ENCODE assay signal across 24 mouse cellular contexts in the genomic region with DNA sequence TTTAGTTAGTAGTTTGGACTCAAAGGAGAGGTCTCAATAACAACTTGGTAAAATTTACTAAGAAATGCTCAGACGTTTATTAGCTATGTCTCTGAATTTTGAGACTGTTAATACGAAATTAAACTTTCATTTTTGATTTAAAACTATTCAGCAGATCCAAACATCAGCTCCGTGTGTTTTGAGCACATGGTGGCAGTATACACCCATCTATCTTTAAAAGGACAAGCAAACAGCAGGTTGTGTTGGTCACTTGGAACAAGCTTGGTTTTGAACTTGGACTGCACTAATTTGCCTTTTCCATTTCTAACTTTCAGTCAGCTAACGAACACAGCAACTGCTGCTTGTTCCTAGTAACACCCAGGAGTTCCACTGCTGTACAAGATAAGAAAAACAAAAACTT. TPM values are rescaled to one million over a fixed set of nuclear protein-coding genes. Genes with fewer than 3 reads are reported as not detected.
DNase-seq lines count a peak whose midpoint lies in the region; ATAC-seq and TF ChIP-seq lines count a peak whose summit lies in the region.
"Had no signal": no experiment of that assay in that cellular context is flagged by ENCODE, and none has a peak within 500 bp of the region (broad histone marks: within the 10 kb centered on the region; RNA-seq: fewer than 3 reads in every experiment).

No protein-coding gene starts in this region.

- no peaks in the 10 kb centered on the region for H3K4me1 ChIP-seq in forebrain, postnatal 0 days (ENCODE audit: insufficient read depth)
- no peaks in the 10 kb centered on the region for H3K4me1 ChIP-seq in forebrain, embryonic 12.5 days
- no peaks in the 10 kb centered on the region for H3K4me1 ChIP-seq in midbrain, postnatal 0 days (ENCODE audit: insufficient read depth, low read length)
- H3K4me1 ChIP-seq in midbrain, embryonic 13.5 days (replicated peaks): no peaks in the 10 kb centered on the region
- no peaks in the 10 kb centered on the region for H3K4me1 ChIP-seq in stomach, postnatal 0 days (replicated peaks; ENCODE audit: control insufficient read depth, insufficient read depth)
- H3K4me1 ChIP-seq: embryonic facial prominence, embryonic 12.5 days; heart, embryonic 13.5 days; kidney, embryonic 15.5 days; limb, embryonic 12.5 days; midbrain, embryonic 10.5 days; stomach, embryonic 15.5 days had no signal

- no peak for ATAC-seq in forebrain, postnatal 0 days
- no peak for ATAC-seq in forebrain, embryonic 12.5 days (ENCODE audit: low FRiP score)
- ATAC-seq in midbrain, postnatal 0 days (ENCODE audit: low FRiP score): no peak
- no peak for ATAC-seq in midbrain, embryonic 13.5 days
- ATAC-seq in stomach, postnatal 0 days (ENCODE audit: low FRiP score, low TSS enrichment): no peak
- ATAC-seq: inflammation-experienced regulatory T-cells, adult 6 months had no signal

- H3K9ac ChIP-seq in forebrain, postnatal 0 days: no peak overlapping the region
- H3K9ac ChIP-seq in forebrain, embryonic 12.5 days: no peak overlapping the region
- H3K9ac ChIP-seq in midbrain, postnatal 0 days (replicated peaks; ENCODE audit: low read length, poor library complexity, severe bottlenecking): no peak overlapping the region
- no peak overlapping the region for H3K9ac ChIP-seq in midbrain, embryonic 13.5 days (replicated peaks)
- H3K9ac ChIP-seq in stomach, postnatal 0 days (ENCODE audit: low read length): no peak overlapping the region
- H3K9ac ChIP-seq: embryonic facial prominence, embryonic 12.5 days; heart, embryonic 13.5 days; kidney, embryonic 15.5 days; limb, embryonic 12.5 days; liver, embryonic 14.5 days; stomach, embryonic 15.5 days had no signal

- no peak overlapping the region for H3K27ac ChIP-seq in forebrain, postnatal 0 days (ENCODE audit: low read depth, low read length)
- no peak overlapping the region for H3K27ac ChIP-seq in forebrain, embryonic 12.5 days
- no peak overlapping the region for H3K27ac ChIP-seq in layer of hippocampus, adult 2 months
- no peak overlapping the region for H3K27ac ChIP-seq in midbrain, postnatal 0 days (ENCODE audit: low read depth, low read length)
- no peak overlapping the region for H3K27ac ChIP-seq in midbrain, embryonic 13.5 days
- H3K27ac ChIP-seq in stomach, postnatal 0 days (replicated peaks): no peak overlapping the region
- H3K27ac ChIP-seq: embryonic facial prominence, embryonic 12.5 days; heart, embryonic 13.5 days; kidney, embryonic 15.5 days; limb, embryonic 12.5 days; liver, embryonic 14.5 days; midbrain, embryonic 10.5 days; stomach, embryonic 15.5 days had no signal

- peak; percentile 49 for DNase-seq in forebrain, postnatal 0 days
- DNase-seq in layer of hippocampus, adult 2 months (ENCODE audit: low spot score in 2 of 2): no peak
- DNase-seq in layer of hippocampus, adult 9-10 months (ENCODE audit: low spot score): no peak
- DNase-seq in midbrain, postnatal 0 days (ENCODE audit: low spot score): peak; percentile 40
- no peak for DNase-seq in stomach, postnatal 0 days (ENCODE audit: low spot score)
- no peak for DNase-seq in testis, postnatal 10 days (ENCODE audit: low spot score)
- DNase-seq: adrenal gland, adult 2 months; cerebellum, adult 18-20 months; gastrocnemius, postnatal 36 days; heart, postnatal 4 days; lung, postnatal 14 days; right cerebral cortex, adult 18-20 months; thymus, postnatal 14 days had no signal

- peak; percentile 50 for TF ChIP-seq CTCF in forebrain, postnatal 0 days (IDR thresholded peaks at IDR 0.05; ENCODE audit: low read depth)
- TF ChIP-seq CTCF in layer of hippocampus, adult 2 months (conservative IDR thresholded peaks at IDR 0.05): peak; percentile 66
- TF ChIP-seq CTCF in midbrain, postnatal 0 days (IDR thresholded peaks at IDR 0.05): peak; percentile 65
- peak; percentile 61 for TF ChIP-seq CTCF in stomach, postnatal 0 days (IDR thresholded peaks at IDR 0.05; ENCODE audit: low read depth)

- no peaks in the 10 kb centered on the region for H3K9me3 ChIP-seq in forebrain, postnatal 0 days (ENCODE audit: low read length)
- no peaks in the 10 kb centered on the region for H3K9me3 ChIP-seq in forebrain, embryonic 12.5 days
- no peaks in the 10 kb centered on the region for H3K9me3 ChIP-seq in midbrain, postnatal 0 days (ENCODE audit: low read length)
- no peaks in the 10 kb centered on the region for H3K9me3 ChIP-seq in midbrain, embryonic 13.5 days
- H3K9me3 ChIP-seq in stomach, postnatal 0 days (ENCODE audit: control insufficient read depth, low read length): no peaks in the 10 kb centered on the region
- H3K9me3 ChIP-seq: embryonic facial prominence, embryonic 12.5 days; G1E; heart, embryonic 13.5 days; kidney, embryonic 15.5 days; limb, embryonic 12.5 days; midbrain, embryonic 10.5 days; stomach, embryonic 15.5 days had no signal

- H3K4me3 ChIP-seq in forebrain, postnatal 0 days (ENCODE audit: low read depth, low read length): no peak overlapping the region
- no peak overlapping the region for H3K4me3 ChIP-seq in forebrain, embryonic 12.5 days (replicated peaks)
- H3K4me3 ChIP-seq in layer of hippocampus, adult 2 months: no peak overlapping the region
- no peak overlapping the region for H3K4me3 ChIP-seq in midbrain, postnatal 0 days (ENCODE audit: low read depth, low read length)
- H3K4me3 ChIP-seq in midbrain, embryonic 13.5 days (replicated peaks): no peak overlapping the region
- H3K4me3 ChIP-seq in stomach, postnatal 0 days (ENCODE audit: low read depth, low read length): no peak overlapping the region
- H3K4me3 ChIP-seq: embryonic facial prominence, embryonic 12.5 days; heart, embryonic 13.5 days; kidney, embryonic 15.5 days; limb, embryonic 12.5 days; midbrain, embryonic 10.5 days; stomach, embryonic 15.5 days had no signal

- no peaks in the 10 kb centered on the region for H3K27me3 ChIP-seq in forebrain, postnatal 0 days (ENCODE audit: insufficient read depth, low read length)
- H3K27me3 ChIP-seq in forebrain, embryonic 12.5 days: no peaks in the 10 kb centered on the region
- no peaks in the 10 kb centered on the region for H3K27me3 ChIP-seq in midbrain, postnatal 0 days (ENCODE audit: insufficient read depth, low read length)
- H3K27me3 ChIP-seq in midbrain, embryonic 13.5 days: no peaks in the 10 kb centered on the region
- no peaks in the 10 kb centered on the region for H3K27me3 ChIP-seq in stomach, postnatal 0 days (ENCODE audit: control insufficient read depth, insufficient read depth, low read length)
- H3K27me3 ChIP-seq: embryonic facial prominence, embryonic 12.5 days; heart, embryonic 13.5 days; kidney, embryonic 15.5 days; limb, embryonic 12.5 days; stomach, embryonic 15.5 days had no signal

- 79% methylated on average over 4 of the region's 4 CpGs for WGBS in forebrain, postnatal 0 days
- 87% methylated on average over 4 of the region's 4 CpGs for WGBS in forebrain, embryonic 12.5 days
- WGBS in midbrain, postnatal 0 days: 79% methylated on average over 4 of the region's 4 CpGs
- WGBS in midbrain, embryonic 13.5 days: 85% methylated on average over 4 of the region's 4 CpGs
- 72% methylated on average over 4 of the region's 4 CpGs for WGBS in stomach, postnatal 0 days

- no peak for TF ChIP-seq EP300 in stomach, postnatal 0 days (optimal IDR thresholded peaks at IDR 0.05)

- H3K36me3 ChIP-seq in forebrain, postnatal 0 days (ENCODE audit: insufficient read depth): peaks cover 18% of the 10 kb centered on the region
- peaks cover 37% of the 10 kb centered on the region for H3K36me3 ChIP-seq in forebrain, embryonic 12.5 days (replicated peaks)
- H3K36me3 ChIP-seq in midbrain, postnatal 0 days (ENCODE audit: insufficient read depth, low read length): peaks cover 9% of the 10 kb centered on the region; the same call in 1 of the 2 replicates
- H3K36me3 ChIP-seq in midbrain, embryonic 13.5 days: peaks cover 28% of the 10 kb centered on the region
- no peaks in the 10 kb centered on the region; the same call in 1 of the 2 replicates for H3K36me3 ChIP-seq in stomach, postnatal 0 days (ENCODE audit: control insufficient read depth, insufficient read depth, low read length)

- no peak overlapping the region for H3K4me2 ChIP-seq in forebrain, postnatal 0 days (ENCODE audit: low read depth)
- no peak overlapping the region for H3K4me2 ChIP-seq in forebrain, embryonic 12.5 days
- H3K4me2 ChIP-seq in midbrain, postnatal 0 days (ENCODE audit: low read depth, low read length, poor library complexity, severe bottlenecking): no peak overlapping the region
- H3K4me2 ChIP-seq in midbrain, embryonic 13.5 days (replicated peaks): no peak overlapping the region
- H3K4me2 ChIP-seq in stomach, postnatal 0 days (replicated peaks; ENCODE audit: low read depth): no peak overlapping the region
- H3K4me2 ChIP-seq: embryonic facial prominence, embryonic 12.5 days; heart, embryonic 13.5 days; kidney, embryonic 15.5 days; limb, embryonic 12.5 days; stomach, embryonic 15.5 days had no signal

RNA-seq across cellular contexts. Expression of a gene that starts 18.0 kb away (rescaled TPM):
- total RNA-seq in forebrain, postnatal 0 days (2014; rRNA removed): 25.3 and 28.0 TPM in 2 replicates
- polyA plus RNA-seq in forebrain, postnatal 0 days (2015; fragmentation: Nextera tagmentation; extraction: Ambion mirVana): 22.5 and 26.3 TPM in 2 replicates
- polyA plus RNA-seq in forebrain, embryonic 12.5 days (2016; fragmentation: Nextera tagmentation; extraction: Ambion mirVana): 43.9 and 47.6 TPM in 2 replicates
- total RNA-seq in layer of hippocampus, adult 2 months (2021): 10 to 100 TPM; 16.4 to 21.5 TPM
- 19.6 and 27.7 TPM in 2 replicates for total RNA-seq in midbrain, postnatal 0 days (2014; rRNA removed)
- 19.7 and 23.1 TPM in 2 replicates for polyA plus RNA-seq in midbrain, postnatal 0 days (2015; fragmentation: Nextera tagmentation; extraction: Ambion mirVana)
- polyA plus RNA-seq in midbrain, embryonic 13.5 days (2015; fragmentation: Nextera tagmentation; extraction: Ambion mirVana): 25.9 and 27.7 TPM in 2 replicates
- 11.1 and 12.0 TPM in 2 replicates for polyA plus RNA-seq in stomach, postnatal 0 days (2015; fragmentation: Nextera tagmentation; extraction: Ambion mirVana)

RNA-seq across cellular contexts. Expression of a gene that starts 18.4 kb away (rescaled TPM):
- total RNA-seq in forebrain, postnatal 0 days (2014; rRNA removed): 18.8 and 20.6 TPM in 2 replicates
- polyA plus RNA-seq in forebrain, postnatal 0 days (2015; fragmentation: Nextera tagmentation; extraction: Ambion mirVana): 9.3 and 12.6 TPM in 2 replicates
- polyA plus RNA-seq in forebrain, embryonic 12.5 days (2016; fragmentation: Nextera tagmentation; extraction: Ambion mirVana): 24.1 and 24.7 TPM in 2 replicates
- 10 to 100 TPM; 14.1 to 15.5 TPM for total RNA-seq in layer of hippocampus, adult 2 months (2021)
- 11.5 and 12.3 TPM in 2 replicates for total RNA-seq in midbrain, postnatal 0 days (2014; rRNA removed)
- polyA plus RNA-seq in midbrain, postnatal 0 days (2015; fragmentation: Nextera tagmentation; extraction: Ambion mirVana): 13.7 and 14.4 TPM in 2 replicates
- polyA plus RNA-seq in midbrain, embryonic 13.5 days (2015; fragmentation: Nextera tagmentation; extraction: Ambion mirVana): 19.7 and 21.2 TPM in 2 replicates
- 6.1 and 7.6 TPM in 2 replicates for polyA plus RNA-seq in stomach, postnatal 0 days (2015; fragmentation: Nextera tagmentation; extraction: Ambion mirVana)

Comparison
In these comparisons a context has a peak if more than half of its experiments do, and no peak if none do; other contexts are left out.
1. DNase-seq: peak in forebrain, postnatal 0 days (single experiment) and midbrain, postnatal 0 days (single experiment); none in layer of hippocampus, adult 2 months (0 of 2), layer of hippocampus, adult 9-10 months (single experiment), stomach, postnatal 0 days (single experiment) and testis, postnatal 10 days (single experiment).
2. Peak in every context shown above with its lines, with median percentiles within 50 percentile points of each other: CTCF ChIP-seq.